In the genomic region with DNA sequence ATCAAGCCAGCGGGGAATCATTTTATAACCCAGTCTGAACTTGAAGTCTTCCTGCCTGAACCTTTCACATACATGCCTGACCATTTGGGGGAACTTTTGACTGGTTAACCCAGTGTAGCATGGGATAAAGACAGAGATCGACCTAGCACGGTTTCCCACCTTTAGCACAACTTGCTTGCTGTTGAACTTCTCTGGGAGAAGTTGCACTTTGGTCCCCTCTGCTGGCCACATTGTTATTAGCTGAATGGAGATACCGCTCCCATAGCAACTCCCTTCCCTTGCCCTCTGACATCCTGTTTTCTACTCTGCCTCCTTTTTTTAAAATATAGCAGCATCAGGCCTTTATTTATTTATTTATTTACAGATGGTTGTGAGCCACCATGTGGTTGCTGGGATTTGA, we compare ENCODE assay signal across 9 mouse cellular contexts. TPM values are rescaled to one million over a fixed set of nuclear protein-coding genes. Genes with fewer than 3 reads are reported as not detected.
DNase-seq lines count a peak whose midpoint lies in the region; ATAC-seq and TF ChIP-seq lines count a peak whose summit lies in the region.
"Had no signal": no experiment of that assay in that cellular context is flagged by ENCODE, and none has a peak within 500 bp of the region (broad histone marks: within the 10 kb centered on the region; RNA-seq: fewer than 3 reads in every experiment).

No protein-coding gene starts in this region.

- no peak overlapping the region for H3K27ac ChIP-seq in neural tube, embryonic 15.5 days (replicated peaks)
- peak overlapping the region; percentile 68; the same call in 1 of the 2 replicates for H3K27ac ChIP-seq in intestine, embryonic 16.5 days (ENCODE audit: low read length)
- no peak overlapping the region for H3K27ac ChIP-seq in liver, postnatal 0 days (ENCODE audit: low read depth)

- H3K9me3 ChIP-seq in neural tube, embryonic 15.5 days (replicated peaks): no peaks in the 10 kb centered on the region
- no peaks in the 10 kb centered on the region for H3K9me3 ChIP-seq in intestine, embryonic 16.5 days (ENCODE audit: control insufficient read depth, low read length)
- no peaks in the 10 kb centered on the region for H3K9me3 ChIP-seq in liver, postnatal 0 days (ENCODE audit: low read length)
- H3K9me3 ChIP-seq: stomach, embryonic 15.5 days had no signal

- 30% methylated on average over 4 of the region's 4 CpGs for WGBS in neural tube, embryonic 15.5 days
- WGBS in intestine, embryonic 16.5 days: 18% methylated on average over 4 of the region's 4 CpGs
- WGBS in liver, postnatal 0 days (ENCODE audit: insufficient replicate concordance): 16% methylated on average over 4 of the region's 4 CpGs

- H3K9ac ChIP-seq in neural tube, embryonic 15.5 days (replicated peaks): no peak overlapping the region
- no peak overlapping the region for H3K9ac ChIP-seq in intestine, embryonic 16.5 days (ENCODE audit: low read depth, low read length)
- H3K9ac ChIP-seq in liver, postnatal 0 days (replicated peaks): no peak overlapping the region
- H3K9ac ChIP-seq: stomach, embryonic 15.5 days had no signal

- H3K4me3 ChIP-seq in neural tube, embryonic 15.5 days (replicated peaks): no peak overlapping the region
- peak overlapping the region; percentile 50 for H3K4me3 ChIP-seq in intestine, embryonic 16.5 days (ENCODE audit: low read length)
- H3K4me3 ChIP-seq in liver, postnatal 0 days (ENCODE audit: low read depth, low read length): no peak overlapping the region

- TF ChIP-seq CTCF in liver, postnatal 0 days (IDR thresholded peaks at IDR 0.05; ENCODE audit: low read depth): peak; percentile 82

- TF ChIP-seq EP300 in liver, postnatal 0 days (IDR thresholded peaks at IDR 0.05; ENCODE audit: low read depth): no peak

- no peak overlapping the region for H3K4me2 ChIP-seq in neural tube, embryonic 15.5 days
- H3K4me2 ChIP-seq in intestine, embryonic 16.5 days (ENCODE audit: low read depth, low read length): peak overlapping the region; percentile 50
- no peak overlapping the region; the same call in 1 of the 2 replicates for H3K4me2 ChIP-seq in liver, postnatal 0 days (ENCODE audit: low read depth, low read length)

- H3K4me1 ChIP-seq in neural tube, embryonic 15.5 days: peaks cover 9% of the 10 kb centered on the region
- peaks cover 11% of the 10 kb centered on the region for H3K4me1 ChIP-seq in intestine, embryonic 16.5 days (ENCODE audit: control insufficient read depth, insufficient read depth, low read length)
- 0 out of 2 replicates have a peak, but pooled peaks cover 9% of the 10 kb centered on the region for H3K4me1 ChIP-seq in liver, postnatal 0 days (ENCODE audit: insufficient read depth)

- no peak for ATAC-seq in neural tube, embryonic 15.5 days (ENCODE audit: low FRiP score)
- ATAC-seq in intestine, embryonic 16.5 days: no peak
- 0 out of 2 replicates have a peak, but pooled peaks have one; percentile 28 for ATAC-seq in liver, postnatal 0 days

- 0 out of 2 replicates have a peak, but pooled peaks cover 6% of the 10 kb centered on the region for H3K27me3 ChIP-seq in neural tube, embryonic 15.5 days (replicated peaks)
- no peaks in the 10 kb centered on the region for H3K27me3 ChIP-seq in intestine, embryonic 16.5 days (replicated peaks; ENCODE audit: control insufficient read depth, insufficient read depth, low read length)
- no peaks in the 10 kb centered on the region for H3K27me3 ChIP-seq in liver, postnatal 0 days (ENCODE audit: insufficient read depth, low read length)
- H3K27me3 ChIP-seq: stomach, embryonic 15.5 days had no signal

- no peaks in the 10 kb centered on the region for H3K36me3 ChIP-seq in neural tube, embryonic 15.5 days
- no peaks in the 10 kb centered on the region for H3K36me3 ChIP-seq in intestine, embryonic 16.5 days (ENCODE audit: control insufficient read depth, insufficient read depth, low read length)
- H3K36me3 ChIP-seq in liver, postnatal 0 days (replicated peaks; ENCODE audit: insufficient read depth, low read length): no peaks in the 10 kb centered on the region
- H3K36me3 ChIP-seq: stomach, embryonic 15.5 days had no signal

- DNase-seq in neural tube, embryonic 10.5 days (ENCODE audit: extremely low spot score, low spot score): peak; percentile 49
- DNase-seq in adrenal gland, adult 18-20 months (ENCODE audit: low spot score in 2 of 2): peak; percentile 65 to 72
- DNase-seq in frontal cortex, postnatal 36 days (ENCODE audit: low spot score in 2 of 2): peak; percentile 21 to 50
- DNase-seq in liver, postnatal 0 days: peak; percentile 80
- DNase-seq in right cerebral cortex, postnatal 14 days: peak; percentile 58
- DNase-seq in urinary bladder, postnatal 36 days (ENCODE audit: low spot score in 2 of 2): peak; percentile 65 to 68

RNA-seq across cellular contexts. Expression of a gene that starts 1.3 kb away (rescaled TPM):
- 1.5 and 6.4 TPM in 2 replicates for polyA plus RNA-seq in neural tube, embryonic 15.5 days (2015; fragmentation: Nextera tagmentation; extraction: Ambion mirVana)
- not detected for total RNA-seq in adrenal gland, adult 18-20 months (2021)
- 253 and 283 TPM in 2 replicates for polyA plus RNA-seq in intestine, embryonic 16.5 days (2015; fragmentation: Nextera tagmentation; extraction: Ambion mirVana)
- 1.7 and 2.8 TPM in 2 replicates for polyA plus RNA-seq in liver, postnatal 0 days (2015; fragmentation: Nextera tagmentation; extraction: Ambion mirVana)

RNA-seq across cellular contexts. Expression of a gene that starts 8.0 kb away (rescaled TPM):
- 0.32 and 0.96 TPM in 2 replicates for polyA plus RNA-seq in neural tube, embryonic 15.5 days (2015; fragmentation: Nextera tagmentation; extraction: Ambion mirVana)
- not detected for total RNA-seq in adrenal gland, adult 18-20 months (2021)
- 0.28 and 0.71 TPM in 2 replicates for polyA plus RNA-seq in intestine, embryonic 16.5 days (2015; fragmentation: Nextera tagmentation; extraction: Ambion mirVana)
- polyA plus RNA-seq in liver, postnatal 0 days (2015; fragmentation: Nextera tagmentation; extraction: Ambion mirVana): 1.0 and 1.4 TPM in 2 replicates
- polyA plus RNA-seq: stomach, embryonic 15.5 days had no signal

RNA-seq across cellular contexts. Expression of a gene that starts 12.6 kb away (rescaled TPM):
- polyA plus RNA-seq in neural tube, embryonic 15.5 days (2015; fragmentation: Nextera tagmentation; extraction: Ambion mirVana): 0.15 and 0.41 TPM in 2 replicates
- total RNA-seq in adrenal gland, adult 18-20 months (2021): not detected
- 1.9 and 2.0 TPM in 2 replicates for polyA plus RNA-seq in intestine, embryonic 16.5 days (2015; fragmentation: Nextera tagmentation; extraction: Ambion mirVana)
- polyA plus RNA-seq in liver, postnatal 0 days (2015; fragmentation: Nextera tagmentation; extraction: Ambion mirVana): 28.0 and 30.8 TPM in 2 replicates

RNA-seq across cellular contexts. Expression of a gene that starts 18.8 kb away (rescaled TPM):
- polyA plus RNA-seq in neural tube, embryonic 15.5 days (2015; fragmentation: Nextera tagmentation; extraction: Ambion mirVana): 756 and 815 TPM in 2 replicates
- 100 to 1,000 TPM; 271 to 281 TPM for total RNA-seq in adrenal gland, adult 18-20 months (2021)
- 626 and 669 TPM in 2 replicates for polyA plus RNA-seq in intestine, embryonic 16.5 days (2015; fragmentation: Nextera tagmentation; extraction: Ambion mirVana)
- 317 and 325 TPM in 2 replicates for polyA plus RNA-seq in liver, postnatal 0 days (2015; fragmentation: Nextera tagmentation; extraction: Ambion mirVana)

RNA-seq across cellular contexts. Expression of a gene that starts 26.4 kb away (rescaled TPM):
- not detected in 2 replicates for polyA plus RNA-seq in neural tube, embryonic 15.5 days (2015; fragmentation: Nextera tagmentation; extraction: Ambion mirVana)
- total RNA-seq in adrenal gland, adult 18-20 months (2021): not detected
- polyA plus RNA-seq in intestine, embryonic 16.5 days (2015; fragmentation: Nextera tagmentation; extraction: Ambion mirVana): not detected in 2 replicates
- not detected in 2 replicates for polyA plus RNA-seq in liver, postnatal 0 days (2015; fragmentation: Nextera tagmentation; extraction: Ambion mirVana)
- polyA plus RNA-seq: stomach, embryonic 15.5 days had no signal

Comparison
In these comparisons a context has a peak if more than half of its experiments do, and no peak if none do; other contexts are left out.
1. RNA of a gene that starts 1.3 kb away (polyA plus RNA-seq): 253 to 283 TPM in intestine, embryonic 16.5 days; 1.7 to 2.8 TPM in liver, postnatal 0 days and 1.5 to 6.4 TPM in neural tube, embryonic 15.5 days; every median in the first group is over 10 times any median in the second.
2. Peak in every context shown above with its lines, with median percentiles within 50 percentile points of each other: DNase-seq.